Mouse (Mus musculus): ENCODE measurements around the gene Nsmce1. TPM values are rescaled to one million over a fixed set of nuclear protein-coding genes. Genes with fewer than 3 reads are reported as not detected.

Nsmce1 gene
- 29.4 TPM for polyA plus RNA-seq (2014; fragmentation: Illumina TruSeq; extraction: RNeasy Lipid Tissue Mini Kit (QIAGEN cat#74804); ENCODE audit: low replicate concordance)

GRCm38 (mm10) chr7:125490947-125491735, at the start of gene Nsmce1:
TSS of gene Nsmce1 (minus strand) at chr7:125491596.

GRCm38 (mm10) chr7:125444464-125445401, 46.7 kb downstream of the Nsmce1 start, which contains the start of gene Kdm8:
TSS of gene Kdm8 (plus strand) at chr7:125444676.

Other genes with a start within 250 kb of the Nsmce1 start
- 0.22 TPM for gene Kdm8, start 46.9 kb downstream of the Nsmce1 start, polyA plus RNA-seq (2014; fragmentation: Illumina TruSeq; extraction: RNeasy Lipid Tissue Mini Kit (QIAGEN cat#74804); ENCODE audit: low replicate concordance)
- 2.9 TPM for gene Il4ra, start 60.5 kb upstream of the Nsmce1 start, polyA plus RNA-seq (2014; fragmentation: Illumina TruSeq; extraction: RNeasy Lipid Tissue Mini Kit (QIAGEN cat#74804); ENCODE audit: low replicate concordance)
- gene Il21r, start 111.8 kb upstream of the Nsmce1 start, polyA plus RNA-seq (2014; fragmentation: Illumina TruSeq; extraction: RNeasy Lipid Tissue Mini Kit (QIAGEN cat#74804); ENCODE audit: low replicate concordance), result 1.6 TPM
- 2.3 TPM for gene Gtf3c1, start 216.2 kb upstream of the Nsmce1 start, polyA plus RNA-seq (2014; fragmentation: Illumina TruSeq; extraction: RNeasy Lipid Tissue Mini Kit (QIAGEN cat#74804); ENCODE audit: low replicate concordance)
- gene D430042O09Rik, start 216.3 kb upstream of the Nsmce1 start, polyA plus RNA-seq (2014; fragmentation: Illumina TruSeq; extraction: RNeasy Lipid Tissue Mini Kit (QIAGEN cat#74804); ENCODE audit: low replicate concordance), result 11.2 TPM